Comparison of ENCODE assay signal across 16 mouse cellular contexts in genomic region chr15:77115456-77115855, GRCm38 (mm10).
A peak's percentile ranks its signal among the peaks of the same experiment; 100 is the strongest.
DNase-seq lines count a peak whose midpoint lies in the region; TF ChIP-seq lines count a peak whose summit lies in the region.
"Had no signal": no experiment of that assay in that cellular context is flagged by ENCODE, and none has a peak within 500 bp of the region (broad histone marks: within the 10 kb centered on the region; RNA-seq: fewer than 3 reads in every experiment).

No protein-coding gene starts in this region.

- H3K4me1 ChIP-seq in liver, adult 2 months (ENCODE audit: control insufficient read depth, insufficient read depth, low read length): peaks cover 4% of the 10 kb centered on the region; the same call in 1 of the 2 replicates
- H3K4me1 ChIP-seq: limb, embryonic 13.5 days had no signal

- intact Hi-C loops in left cerebral cortex, postnatal 4 days (cut with DNase I): no loop called here

- peaks cover 5% of the 10 kb centered on the region; the same call in 1 of the 2 replicates for H3K36me3 ChIP-seq in liver, adult 2 months (ENCODE audit: control insufficient read depth, insufficient read depth, low read length)

- DNase-seq in cerebellum, postnatal 36 days: peak; percentile 20 to 25
- DNase-seq in cerebellum, adult 9-10 months: no peak
- peak; percentile 45 for DNase-seq in liver, adult 2 months (ENCODE audit: extremely low read depth, low read depth, low spot score)
- no peak for DNase-seq in liver
- DNase-seq in kidney, adult 18-20 months: peak; percentile 38
- DNase-seq in kidney, postnatal 14 days: peak; percentile 65
- no peak for DNase-seq in thymus, postnatal 10 days (ENCODE audit: low spot score in 2 of 2)
- no peak for DNase-seq in left cerebral cortex, postnatal 4 days
- DNase-seq: adrenal gland, postnatal 36 days; cerebellum, postnatal 14 days; heart, adult 11 months; layer of hippocampus, adult 9-11 months; midbrain, embryonic 14.5 days; thymus, postnatal 14 days had no signal

- no peak overlapping the region for H3K4me3 ChIP-seq in liver, adult 2 months (ENCODE audit: insufficient read depth, low read depth, low read length)
- H3K4me3 ChIP-seq: hindbrain, embryonic 13.5 days; limb, embryonic 13.5 days had no signal

- H3K27ac ChIP-seq in liver, adult 2 months (replicated peaks; ENCODE audit: insufficient read depth, low read depth, low read length): no peak overlapping the region
- H3K27ac ChIP-seq: hindbrain, embryonic 13.5 days; limb, embryonic 13.5 days had no signal

- TF ChIP-seq POLR2A in liver, adult 2 months (IDR thresholded peaks at IDR 0.05; ENCODE audit: extremely low read depth, insufficient read depth, low read length): no peak

- no peak for TF ChIP-seq CTCF in liver, adult 2 months (IDR thresholded peaks at IDR 0.05; ENCODE audit: low read depth, low read length)

- 61% methylated on average over 4 of the region's 4 CpGs for WGBS in liver, adult 2 months

- H3K9ac ChIP-seq in liver, adult 2 months (ENCODE audit: low read depth, low read length): no peak overlapping the region
- H3K9ac ChIP-seq: hindbrain, embryonic 13.5 days; limb, embryonic 13.5 days had no signal

- no peaks in the 10 kb centered on the region for H3K27me3 ChIP-seq in liver, adult 2 months (ENCODE audit: control insufficient read depth, insufficient read depth, low read length)
- H3K27me3 ChIP-seq: hindbrain, embryonic 13.5 days; limb, embryonic 13.5 days had no signal

- peaks cover 1% of the 10 kb centered on the region; the same call in 1 of the 2 replicates for H3K79me2 ChIP-seq in liver, adult 2 months (ENCODE audit: control insufficient read depth, insufficient read depth, low read length)

Comparison
In these comparisons a context has a peak if more than half of its experiments do, and no peak if none do; other contexts are left out.
1. DNase-seq: peak in cerebellum, postnatal 36 days (2 of 2), liver, adult 2 months (single experiment), kidney, adult 18-20 months (single experiment) and kidney, postnatal 14 days (single experiment); none in cerebellum, adult 9-10 months (single experiment), liver (single experiment), thymus, postnatal 10 days (0 of 2) and left cerebral cortex, postnatal 4 days (single experiment).